Mouse (Mus musculus): Measurements from ENCODE around the gene Zic5. TPM values are rescaled to one million over a fixed set of nuclear protein-coding genes. Genes with fewer than 3 reads are reported as not detected.

Zic5 gene
- polyA plus RNA-seq, 1 experiment from 2014 or later: not detected

DNA sequence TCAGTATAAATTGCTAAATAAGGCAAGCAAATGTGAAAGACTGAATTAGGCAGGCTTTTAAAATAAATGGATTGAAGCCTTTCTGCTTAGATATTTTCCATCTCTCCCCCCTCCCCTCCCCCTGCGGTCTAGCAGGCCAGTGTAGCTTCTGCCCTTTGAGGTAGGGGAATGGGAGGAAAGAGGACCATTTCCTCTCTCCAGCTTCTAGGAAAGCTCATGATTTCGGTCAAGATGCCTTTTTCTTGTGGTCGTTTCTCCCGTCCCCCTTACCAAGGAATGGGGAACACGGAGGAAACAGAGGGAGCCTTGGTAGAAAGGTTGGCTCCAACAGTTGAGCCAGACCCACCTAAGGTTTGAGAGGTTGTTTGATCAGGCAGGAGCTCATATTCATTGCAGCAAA, 7.2 kb upstream of the Zic5 start:
- Histone ChIP-seq H3K4me3 (ENCODE audit: low read depth, low read length) (no peak overlapping the region), H3K4me2 (ENCODE audit: low read depth, low read length) (no peak overlapping the region), H3K4me1 (ENCODE audit: insufficient read depth) (peaks cover 13% of the 10 kb centered on the region), H3K27me3 (ENCODE audit: insufficient read depth, low read length) (peaks cover 100% of the 10 kb centered on the region), H3K9ac (replicated peaks) (no peak overlapping the region), H3K9me3 (ENCODE audit: low read length) (no peaks in the 10 kb centered on the region), H3K36me3 (replicated peaks; ENCODE audit: insufficient read depth, low read length) (no peaks in the 10 kb centered on the region), H3K27ac (ENCODE audit: low read depth) (no peak overlapping the region)
- no peak for TF ChIP-seq EP300 (IDR thresholded peaks at IDR 0.05; ENCODE audit: low read depth)
- TF ChIP-seq CTCF (IDR thresholded peaks at IDR 0.05; ENCODE audit: low read depth): no peak
- WGBS (ENCODE audit: insufficient replicate concordance): 1% methylated on average over 5 of the region's 5 CpGs
- DNase-seq (no peak), ATAC-seq (no peak)

DNA sequence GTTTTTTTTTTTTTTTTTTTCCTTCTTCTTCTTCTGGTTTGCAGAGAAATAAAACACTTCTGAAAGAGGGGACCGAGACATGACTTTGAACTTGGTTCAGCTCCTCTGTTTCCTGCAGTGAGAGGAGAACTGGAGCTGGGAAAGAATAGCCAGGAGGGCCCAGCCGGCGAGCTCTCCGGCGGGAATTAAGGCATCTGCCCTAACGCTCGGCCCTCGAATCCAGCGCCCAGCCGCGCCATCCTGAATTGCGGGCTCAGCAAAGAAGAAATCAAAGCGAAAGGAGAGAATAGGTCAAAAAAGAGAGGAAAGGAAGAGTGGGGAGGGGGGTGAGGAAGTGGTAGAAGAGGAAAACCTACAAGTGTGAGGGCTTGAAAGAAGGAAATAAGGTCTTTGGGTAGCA, 6.7 kb upstream of the Zic5 start:
- Histone ChIP-seq H3K9ac (replicated peaks) (no peak overlapping the region), H3K27me3 (ENCODE audit: insufficient read depth, low read length) (peaks cover 100% of the 10 kb centered on the region), H3K4me3 (ENCODE audit: low read depth, low read length) (no peak overlapping the region), H3K36me3 (replicated peaks; ENCODE audit: insufficient read depth, low read length) (no peaks in the 10 kb centered on the region), H3K9me3 (ENCODE audit: low read length) (no peaks in the 10 kb centered on the region), H3K4me1 (ENCODE audit: insufficient read depth) (peaks cover 13% of the 10 kb centered on the region), H3K27ac (ENCODE audit: low read depth) (no peak overlapping the region), H3K4me2 (ENCODE audit: low read depth, low read length) (no peak overlapping the region)
- ATAC-seq (no peak), DNase-seq (no peak)
- 2% methylated on average over 13 of the region's 13 CpGs for WGBS (ENCODE audit: insufficient replicate concordance)
- TF ChIP-seq EP300 (IDR thresholded peaks at IDR 0.05; ENCODE audit: low read depth) (no peak), CTCF (IDR thresholded peaks at IDR 0.05; ENCODE audit: low read depth) (no peak)

GRCm38 (mm10) chr14:122471449-122472085, 6.1 kb upstream of the Zic5 start:
- H3K27me3 ChIP-seq (ENCODE audit: insufficient read depth, low read length): peaks cover 100% of the 10 kb centered on the region
- H3K4me2 ChIP-seq (ENCODE audit: low read depth, low read length): no peak overlapping the region
- H3K9ac ChIP-seq (replicated peaks): no peak overlapping the region
- ATAC-seq: no peak
- no peak for DNase-seq
- TF ChIP-seq EP300 (IDR thresholded peaks at IDR 0.05; ENCODE audit: low read depth) (no peak), CTCF (IDR thresholded peaks at IDR 0.05; ENCODE audit: low read depth) (no peak)
- H3K4me1 ChIP-seq (ENCODE audit: insufficient read depth): peaks cover 13% of the 10 kb centered on the region
- H3K4me3 ChIP-seq (ENCODE audit: low read depth, low read length): no peak overlapping the region
- no peak overlapping the region for H3K27ac ChIP-seq (ENCODE audit: low read depth)
- H3K36me3 ChIP-seq (replicated peaks; ENCODE audit: insufficient read depth, low read length): no peaks in the 10 kb centered on the region
- 6% methylated on average over 31 of the region's 31 CpGs for WGBS (ENCODE audit: insufficient replicate concordance)
- no peaks in the 10 kb centered on the region for H3K9me3 ChIP-seq (ENCODE audit: low read length)

- DNase-seq (no peak), ATAC-seq (no peak)
- WGBS (ENCODE audit: insufficient replicate concordance): 3% methylated on average over 28 of the region's 28 CpGs
- Histone ChIP-seq H3K4me1 (ENCODE audit: insufficient read depth) (peaks cover 1% of the 10 kb centered on the region), H3K4me3 (ENCODE audit: low read depth, low read length) (no peak overlapping the region), H3K27me3 (ENCODE audit: insufficient read depth, low read length) (peaks cover 99% of the 10 kb centered on the region), H3K9ac (replicated peaks) (no peak overlapping the region), H3K4me2 (ENCODE audit: low read depth, low read length) (no peak overlapping the region), H3K36me3 (replicated peaks; ENCODE audit: insufficient read depth, low read length) (no peaks in the 10 kb centered on the region), H3K27ac (ENCODE audit: low read depth) (no peak overlapping the region), H3K9me3 (ENCODE audit: low read length) (no peaks in the 10 kb centered on the region)
- no peak for TF ChIP-seq CTCF (IDR thresholded peaks at IDR 0.05; ENCODE audit: low read depth)
- no peak for TF ChIP-seq EP300 (IDR thresholded peaks at IDR 0.05; ENCODE audit: low read depth)
Observed at GRCm38 (mm10) chr14:122468971-122469755, 3.7 kb upstream of the Zic5 start.

DNA sequence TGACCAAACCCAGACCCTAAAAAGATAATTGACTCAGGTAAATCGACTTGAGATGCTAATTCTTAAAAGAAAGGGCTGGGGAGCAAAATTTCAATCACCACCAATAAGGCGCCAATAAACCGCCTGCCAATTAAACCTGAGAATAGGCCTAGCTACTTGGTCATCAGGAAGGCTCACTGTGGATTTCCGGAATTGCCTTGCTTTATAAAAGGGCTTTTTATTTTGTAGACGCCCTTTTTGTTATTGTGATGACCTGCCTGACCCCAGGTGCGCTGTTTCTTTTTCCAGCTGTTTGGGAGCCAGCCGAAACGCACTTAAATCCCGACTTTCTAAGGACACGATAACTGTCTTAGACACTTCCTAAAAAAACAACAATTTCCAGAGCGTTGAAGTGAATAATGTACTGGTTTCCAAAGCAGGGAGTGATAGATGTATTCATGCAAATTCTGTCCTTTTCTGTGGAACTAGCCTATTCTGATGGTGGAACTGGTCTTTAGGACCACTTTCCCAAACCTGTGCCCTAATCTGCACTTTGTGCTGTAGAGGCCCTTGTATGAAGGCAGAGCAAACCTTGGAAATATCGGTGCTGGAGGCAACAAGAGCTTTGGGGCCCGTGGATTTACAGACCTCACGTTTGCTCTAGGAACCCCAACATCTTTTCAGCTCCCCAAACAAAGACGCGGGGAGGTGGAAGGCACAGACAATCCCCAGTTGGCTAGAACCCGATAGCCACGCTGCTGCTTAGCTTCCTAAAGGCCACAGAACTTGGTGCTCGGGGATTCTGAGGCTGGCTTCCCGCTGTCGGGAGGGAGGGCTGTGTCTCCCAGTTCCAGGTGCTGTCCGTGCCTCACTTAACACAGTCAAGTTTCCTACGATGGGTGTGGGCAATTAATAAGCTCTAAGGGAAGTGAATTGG, 2.7 kb upstream of the Zic5 start:
- DNase-seq: no peak
- Histone ChIP-seq H3K4me3 (ENCODE audit: low read depth, low read length) (no peak overlapping the region), H3K9me3 (ENCODE audit: low read length) (no peaks in the 10 kb centered on the region), H3K36me3 (replicated peaks; ENCODE audit: insufficient read depth, low read length) (no peaks in the 10 kb centered on the region), H3K4me1 (ENCODE audit: insufficient read depth) (peaks cover 11% of the 10 kb centered on the region), H3K9ac (replicated peaks) (no peak overlapping the region), H3K27ac (ENCODE audit: low read depth) (no peak overlapping the region), H3K27me3 (ENCODE audit: insufficient read depth, low read length) (peaks cover 98% of the 10 kb centered on the region), H3K4me2 (ENCODE audit: low read depth, low read length) (no peak overlapping the region)
- ATAC-seq: no peak
- TF ChIP-seq EP300 (IDR thresholded peaks at IDR 0.05; ENCODE audit: low read depth): no peak
- no peak for TF ChIP-seq CTCF (IDR thresholded peaks at IDR 0.05; ENCODE audit: low read depth)
- WGBS (ENCODE audit: insufficient replicate concordance): 4% methylated on average over 23 of the region's 23 CpGs

Data from liver, postnatal 0 days (tissue).